Mouse (Mus musculus) liver, postnatal 0 days (tissue): ENCODE results near the gene Smap2. TPM values are rescaled to one million over a fixed set of nuclear protein-coding genes. Genes with fewer than 3 reads are reported as not detected.

Experiments
- ATAC-seq: fragments of 200-750 bp; cut with Nextera tagmentation; 2 replicates; pipeline ENCODE4 v1.8.0; 2017; ENCODE audit warnings: mild to moderate bottlenecking, moderate library complexity
- DNase-seq: peaks from one replicate; pipeline ENCODE4 v3.0.0-alpha.2; 2016
- H3K27ac ChIP-seq: fragments of 300-500 bp; sonication (generic); 2 replicates; pipeline ENCODE4 v1.5.1; 2014; ENCODE audit warnings: antibody characterized with exemption, moderate library complexity, mild to moderate bottlenecking, low read depth
- H3K27me3 ChIP-seq: fragments of 300-500 bp; sonication (generic); 2 replicates; pipeline ENCODE4 v1.6.1; 2014; ENCODE audit warnings: low read length, control low read depth, mixed read lengths; ENCODE audit not compliant: insufficient read depth
- H3K36me3 ChIP-seq: fragments of 300-500 bp; sonication (generic); replicated peaks from 2 replicates; pipeline ENCODE4 v1.6.1; 2014; ENCODE audit warnings: mild to moderate bottlenecking, control low read depth, low read length, moderate library complexity, mixed read lengths; ENCODE audit not compliant: insufficient read depth
- H3K4me1 ChIP-seq: fragments of 300-500 bp; sonication (generic); 2 replicates; pipeline ENCODE4 v1.6.1; 2014; ENCODE audit warnings: antibody characterized with exemption, mild to moderate bottlenecking, control low read depth; ENCODE audit not compliant: insufficient read depth
- H3K4me2 ChIP-seq: fragments of 300-500 bp; sonication (generic); 2 replicates; pipeline ENCODE4 v1.6.1; 2014; ENCODE audit warnings: low read depth, mild to moderate bottlenecking, low read length, moderate library complexity, mixed read lengths
- H3K4me3 ChIP-seq: fragments of 300-500 bp; sonication (generic); 2 replicates; pipeline ENCODE4 v1.5.1; 2014; ENCODE audit warnings: low read depth, low read length
- H3K9ac ChIP-seq: fragments of 300-500 bp; sonication (generic); replicated peaks from 2 replicates; pipeline ENCODE4 v1.6.1; 2014; ENCODE audit warnings: mild to moderate bottlenecking, moderate library complexity
- H3K9me3 ChIP-seq: fragments of 300-500 bp; sonication (generic); 2 replicates; pipeline ENCODE4 v1.6.1; 2016; ENCODE audit warnings: mild to moderate bottlenecking, control low read depth, low read length, mixed read lengths
- CTCF ChIP-seq: sonication (generic); IDR thresholded peaks from 2 replicates; pipeline ENCODE4 v1.5.1; 2016; ENCODE audit warnings: antibody characterized with exemption, low read depth
- EP300 ChIP-seq: IDR thresholded peaks from 2 replicates; pipeline ENCODE4 v1.6.1; 2016; ENCODE audit warnings: antibody characterized with exemption, low read depth, mild to moderate bottlenecking
- WGBS: fragments of 180-500 bp; shearing (Covaris S2); extraction: QIAGEN DNeasy Blood & Tissue Kit; methylation state at CpG from one replicate; pipeline ENCODE4 v1.1.7; 2014; ENCODE audit not compliant: insufficient replicate concordance; 5-methylcytosine and 5-hydroxymethylcytosine counted together
- polyA plus RNA-seq: library from polyadenylated mRNA; unstranded; fragments of >200 nt; fragmentation: Nextera tagmentation; extraction: Ambion mirVana; gene quantifications from 2 replicates; pipeline ENCODE4 v1.2.1, GENCODE M21; 2015

The Smap2 gene
- polyA plus RNA-seq, 1 experiment from 2014 or later = 14.9 TPM

DNA sequence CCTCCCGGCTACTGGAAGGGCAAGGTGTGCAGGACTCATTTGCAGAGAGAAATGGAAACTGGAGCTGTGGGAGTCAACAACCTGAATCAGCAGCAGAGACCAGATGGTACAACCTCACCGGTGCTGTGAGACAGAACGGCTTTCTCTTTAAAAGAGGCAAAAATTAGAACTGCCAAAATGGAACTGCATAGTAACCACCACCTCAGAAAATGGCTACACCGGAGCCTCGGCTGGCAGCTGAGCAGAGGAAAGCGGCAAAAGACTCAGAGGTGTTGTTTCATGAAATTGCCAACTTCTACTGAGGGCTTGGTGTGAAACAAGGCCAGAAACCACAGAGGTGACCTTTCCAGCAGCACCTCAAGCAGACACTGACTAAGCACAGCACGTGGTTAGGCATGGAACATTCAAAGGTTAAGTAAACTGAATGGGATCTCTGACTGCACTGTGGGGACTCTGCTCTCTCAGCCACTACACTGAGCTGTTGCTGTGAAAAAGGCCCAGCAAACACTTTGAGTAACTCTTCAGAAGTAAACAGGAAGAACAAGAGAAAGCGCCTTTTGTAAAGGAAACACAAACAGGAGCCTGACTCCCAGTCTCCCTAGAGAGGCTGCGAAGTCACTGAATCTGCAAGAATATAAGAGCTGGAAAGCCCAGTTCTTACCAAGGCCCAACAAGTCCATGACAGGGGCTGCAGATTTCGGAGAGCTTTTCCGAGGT is 42.2 kb downstream of the Smap2 start:
- ATAC-seq = peak; percentile 100
- Histone ChIP-seq H3K4me2 (no peak overlapping the region), H3K27ac (peak overlapping the region; percentile 88), H3K9ac (no peak overlapping the region; the same call in 1 of the 2 replicates), H3K4me1 (peaks cover 19% of the 10 kb centered on the region), H3K4me3 (no peak overlapping the region), H3K27me3 (no peaks in the 10 kb centered on the region), H3K36me3 (peaks cover 47% of the 10 kb centered on the region), H3K9me3 (no peaks in the 10 kb centered on the region)
- WGBS = 63% methylated on average over 11 of the region's 11 CpGs
- TF ChIP-seq CTCF (no peak), EP300 (peak; percentile 60)
- peak; percentile 36 for DNase-seq

DNA sequence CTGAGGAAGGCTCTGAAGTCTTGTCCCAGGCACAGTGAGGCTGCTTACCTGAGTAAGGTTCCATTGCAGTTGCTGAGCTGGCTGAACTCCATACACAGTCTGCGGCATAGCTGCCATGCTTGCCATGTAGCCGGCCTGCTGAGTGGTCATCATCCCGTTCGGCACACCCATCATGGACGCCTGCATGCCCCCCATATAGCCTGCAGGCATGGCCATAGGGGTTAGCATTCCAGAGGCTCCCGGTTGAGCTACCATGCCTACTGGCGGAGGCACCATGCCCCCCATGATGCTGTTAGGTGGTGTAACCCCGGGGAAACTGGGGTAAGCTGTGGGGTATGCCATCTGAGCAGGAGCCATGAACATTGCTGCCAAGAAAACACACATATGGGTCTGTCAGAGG is 45.2 kb downstream of the Smap2 start:
- DNase-seq = no peak
- Histone ChIP-seq H3K4me2 (no peak overlapping the region), H3K9ac (no peak overlapping the region), H3K4me3 (no peak overlapping the region), H3K36me3 (peaks cover 68% of the 10 kb centered on the region), H3K9me3 (no peaks in the 10 kb centered on the region), H3K27me3 (no peaks in the 10 kb centered on the region), H3K27ac (no peak overlapping the region), H3K4me1 (peaks cover 19% of the 10 kb centered on the region)
- 92% methylated on average over 8 of the region's 8 CpGs for WGBS
- no peak for ATAC-seq
- TF ChIP-seq CTCF = no peak
- no peak for TF ChIP-seq EP300

GRCm38 (mm10) chr4:120969382-120970146 is 47.5 kb downstream of the Smap2 start:
- H3K36me3 ChIP-seq = peaks cover 60% of the 10 kb centered on the region
- H3K27me3 ChIP-seq = no peaks in the 10 kb centered on the region
- H3K9me3 ChIP-seq = no peaks in the 10 kb centered on the region
- no peak overlapping the region for H3K4me3 ChIP-seq
- peak; percentile 62 for ATAC-seq
- peak; percentile 38 for DNase-seq
- H3K9ac ChIP-seq = no peak overlapping the region
- no peak overlapping the region for H3K4me2 ChIP-seq
- no peak for TF ChIP-seq EP300
- peak; percentile 73 for TF ChIP-seq CTCF
- WGBS = 78% methylated on average over 5 of the region's 5 CpGs
- H3K4me1 ChIP-seq = peaks cover 10% of the 10 kb centered on the region
- H3K27ac ChIP-seq = no peak overlapping the region

DNA sequence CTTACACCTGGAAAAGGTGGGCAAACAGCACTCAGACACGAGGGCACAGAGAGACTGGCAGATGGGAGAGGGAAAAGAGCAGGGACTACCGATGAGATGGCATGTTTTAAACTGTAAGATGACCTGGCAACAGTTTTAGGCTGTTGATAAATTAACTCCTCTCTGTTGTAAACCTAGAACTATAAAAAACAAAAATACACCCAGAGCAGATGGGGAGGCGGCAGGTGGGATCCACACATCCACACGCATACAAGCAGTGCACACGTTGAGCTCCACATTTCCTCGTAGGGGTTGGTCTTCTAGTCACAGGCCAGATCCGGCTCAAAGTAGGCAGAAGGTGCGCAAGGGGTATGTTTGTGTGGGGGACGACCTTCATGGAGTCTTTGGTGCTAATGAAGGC is 48.6 kb downstream of the Smap2 start:
- no peaks in the 10 kb centered on the region for H3K27me3 ChIP-seq
- peaks cover 50% of the 10 kb centered on the region for H3K36me3 ChIP-seq
- H3K4me2 ChIP-seq = no peak overlapping the region
- ATAC-seq (no peak), DNase-seq (no peak)
- H3K4me3 ChIP-seq = no peak overlapping the region
- TF ChIP-seq CTCF = no peak
- TF ChIP-seq EP300 = no peak
- H3K9ac ChIP-seq = no peak overlapping the region
- H3K27ac ChIP-seq = no peak overlapping the region
- H3K9me3 ChIP-seq = no peaks in the 10 kb centered on the region
- 89% methylated on average over 9 of the region's 9 CpGs for WGBS
- peaks cover 3% of the 10 kb centered on the region; the same call in 1 of the 2 replicates for H3K4me1 ChIP-seq

GRCm38 (mm10) chr4:120955586-120955985 is 61.5 kb downstream of the Smap2 start:
- Histone ChIP-seq H3K27me3 (no peaks in the 10 kb centered on the region), H3K9ac (no peak overlapping the region), H3K4me1 (peaks cover 13% of the 10 kb centered on the region), H3K4me2 (no peak overlapping the region), H3K4me3 (no peak overlapping the region), H3K36me3 (no peaks in the 10 kb centered on the region), H3K27ac (no peak overlapping the region), H3K9me3 (no peaks in the 10 kb centered on the region)
- 88% methylated on average over 1 of the region's 1 CpGs for WGBS
- ATAC-seq = no peak
- DNase-seq = no peak
- no peak for TF ChIP-seq EP300
- TF ChIP-seq CTCF = no peak

GRCm38 (mm10) chr4:120953667-120954066 is 63.4 kb downstream of the Smap2 start:
- no peaks in the 10 kb centered on the region for H3K27me3 ChIP-seq
- WGBS = 38% methylated on average over 1 of the region's 1 CpGs

More at GRCm38 (mm10) chr4:120953667-120954066, 63.4 kb downstream of the Smap2 start:
- H3K4me2 ChIP-seq = no peak overlapping the region
- H3K9ac ChIP-seq = no peak overlapping the region
- peaks cover 15% of the 10 kb centered on the region for H3K4me1 ChIP-seq
- TF ChIP-seq CTCF (no peak), EP300 (no peak)
- no peak for ATAC-seq
- DNase-seq = no peak
- no peak overlapping the region for H3K4me3 ChIP-seq
- H3K36me3 ChIP-seq = no peaks in the 10 kb centered on the region
- no peak overlapping the region for H3K27ac ChIP-seq
- no peaks in the 10 kb centered on the region for H3K9me3 ChIP-seq
